Mouse (Mus musculus) lung, embryonic 15.5 days (tissue): Measurements from ENCODE around the gene Zbtb25. TPM values are rescaled to one million over a fixed set of nuclear protein-coding genes. Genes with fewer than 3 reads are reported as not detected.
A peak's percentile ranks its signal among the peaks of the same experiment; 100 is the strongest.

Experiments used
- ATAC-seq: fragments of 200-750 bp; cut with Nextera tagmentation; 2 replicates; pipeline ENCODE4 v1.8.0; 2017; ENCODE audit warnings: moderate number of reproducible peaks, borderline replicate concordance; ENCODE audit not compliant: low FRiP score, low TSS enrichment; ENCODE audit errors: extremely low read depth
- H3K27ac ChIP-seq: fragments of 300-500 bp; sonication (generic); 2 replicates; pipeline ENCODE4 v1.5.1; 2015; ENCODE audit warnings: moderate library complexity, mild to moderate bottlenecking, inconsistent platforms
- H3K27me3 ChIP-seq: fragments of 300-500 bp; sonication (generic); 2 replicates; pipeline ENCODE4 v1.6.1; 2015; ENCODE audit warnings: inconsistent platforms
- H3K36me3 ChIP-seq: fragments of 300-500 bp; sonication (generic); 2 replicates; pipeline ENCODE4 v1.6.1; 2015; ENCODE audit warnings: inconsistent platforms
- H3K4me1 ChIP-seq: fragments of 300-500 bp; sonication (generic); 2 replicates; pipeline ENCODE4 v1.6.1; 2015; ENCODE audit warnings: inconsistent platforms
- H3K4me2 ChIP-seq: fragments of 300-500 bp; sonication (generic); 2 replicates; pipeline ENCODE4 v1.6.1; 2015; ENCODE audit warnings: inconsistent platforms, mild to moderate bottlenecking, moderate library complexity
- H3K4me3 ChIP-seq: fragments of 300-500 bp; sonication (generic); 2 replicates; pipeline ENCODE4 v1.5.1; 2015; ENCODE audit warnings: mild to moderate bottlenecking, inconsistent platforms
- H3K9ac ChIP-seq: fragments of 300-500 bp; sonication (generic); 2 replicates; pipeline ENCODE4 v1.6.1; 2015; ENCODE audit warnings: inconsistent platforms
- H3K9me3 ChIP-seq: fragments of 300-500 bp; sonication (generic); 2 replicates; pipeline ENCODE4 v1.6.1; 2016; ENCODE audit warnings: inconsistent platforms
- WGBS: fragments of 180-500 bp; shearing (Covaris S2); methylation state at CpG from one replicate; pipeline ENCODE4 v1.1.7; 2015; 5-methylcytosine and 5-hydroxymethylcytosine counted together
- polyA plus RNA-seq: library from polyadenylated mRNA; unstranded; fragments of >200 nt; fragmentation: Nextera tagmentation; extraction: Ambion mirVana; gene quantifications from 2 replicates; pipeline ENCODE4 v1.2.1, GENCODE M21; 2015

Gene Zbtb25
- polyA plus RNA-seq, 1 experiment from 2014 or later, result 15.8 TPM

DNA sequence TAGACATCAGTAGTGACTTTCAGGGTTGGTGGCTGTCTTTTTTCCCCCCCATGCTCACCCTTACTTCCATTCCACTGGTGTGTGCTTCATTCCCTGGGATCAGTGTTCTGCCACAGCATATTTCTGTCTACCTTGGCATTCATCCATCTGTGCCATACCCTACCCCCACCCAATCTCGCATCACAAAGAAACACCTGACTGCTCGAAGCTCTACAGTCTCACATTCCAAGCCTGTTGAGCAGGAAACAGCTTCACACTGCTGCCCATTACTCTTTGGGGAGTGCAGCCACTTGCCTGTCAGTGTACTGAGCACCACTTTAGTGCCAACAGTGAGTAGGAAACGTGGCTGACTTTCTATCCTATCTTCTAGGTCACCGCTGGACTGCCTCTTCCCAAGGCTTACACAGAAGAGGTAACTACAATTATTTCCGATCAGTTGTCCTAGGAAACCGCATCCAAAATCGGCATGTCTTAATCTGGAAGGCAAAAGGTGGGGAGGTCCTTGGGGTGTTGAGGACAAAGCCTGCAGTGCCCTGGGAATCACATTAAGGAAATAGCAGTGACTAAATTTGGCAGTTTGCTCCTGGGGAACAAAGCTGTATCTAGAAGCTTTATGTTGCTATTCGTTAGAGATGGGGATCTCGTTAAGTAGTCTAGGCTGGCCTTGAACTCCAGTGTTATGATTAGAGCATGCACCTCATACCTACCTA, 62.4 kb downstream of the Zbtb25 start:
- Histone ChIP-seq H3K27ac (peak overlapping the region; percentile 72), H3K9me3 (no peaks in the 10 kb centered on the region), H3K4me3 (no peak overlapping the region), H3K4me2 (no peak overlapping the region), H3K27me3 (no peaks in the 10 kb centered on the region), H3K9ac (no peak overlapping the region), H3K36me3 (peaks cover 11% of the 10 kb centered on the region), H3K4me1 (peaks cover 31% of the 10 kb centered on the region)
- ATAC-seq, result peak; percentile 54
- 66% methylated on average over 9 of the region's 9 CpGs for WGBS

GRCm38 (mm10) chr12:76305107-76305506, 64.3 kb downstream of the Zbtb25 start:
- Histone ChIP-seq H3K9ac (no peak overlapping the region), H3K4me3 (no peak overlapping the region), H3K4me1 (peaks cover 20% of the 10 kb centered on the region), H3K27ac (no peak overlapping the region), H3K4me2 (no peak overlapping the region), H3K9me3 (no peaks in the 10 kb centered on the region), H3K27me3 (no peaks in the 10 kb centered on the region), H3K36me3 (peaks cover 21% of the 10 kb centered on the region; the same call in 1 of the 2 replicates)
- ATAC-seq, result no peak
- 88% methylated on average over 8 of the region's 8 CpGs for WGBS

DNA sequence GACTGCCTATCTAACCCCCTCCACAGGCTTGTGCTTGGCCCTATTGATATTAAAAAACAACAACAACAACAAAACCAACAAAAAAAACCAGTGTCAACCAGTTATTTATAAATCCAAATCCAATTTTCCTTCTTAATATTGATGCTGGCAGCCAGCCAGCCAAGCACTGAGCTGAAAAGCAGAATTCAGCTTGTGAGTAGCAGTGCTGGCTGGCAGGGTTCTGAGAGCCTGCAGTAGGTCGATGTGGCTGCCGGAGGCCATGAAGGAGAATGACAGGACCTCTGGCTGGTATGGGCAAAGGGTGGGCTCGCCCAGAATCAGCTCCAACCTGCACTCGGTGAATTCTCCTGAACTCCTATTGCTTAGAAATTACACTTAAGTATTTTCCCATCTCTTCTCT, 65.2 kb downstream of the Zbtb25 start:
- Histone ChIP-seq H3K27me3 (no peaks in the 10 kb centered on the region), H3K4me1 (peaks cover 21% of the 10 kb centered on the region), H3K4me2 (no peak overlapping the region), H3K9me3 (no peaks in the 10 kb centered on the region), H3K4me3 (no peak overlapping the region), H3K27ac (no peak overlapping the region), H3K36me3 (peaks cover 21% of the 10 kb centered on the region; the same call in 1 of the 2 replicates), H3K9ac (no peak overlapping the region)
- no peak for ATAC-seq
- WGBS, result 62% methylated on average over 4 of the region's 4 CpGs

GRCm38 (mm10) chr12:76303474-76303873, 65.9 kb downstream of the Zbtb25 start:
- no peak overlapping the region for H3K4me3 ChIP-seq
- no peak for ATAC-seq

DNA sequence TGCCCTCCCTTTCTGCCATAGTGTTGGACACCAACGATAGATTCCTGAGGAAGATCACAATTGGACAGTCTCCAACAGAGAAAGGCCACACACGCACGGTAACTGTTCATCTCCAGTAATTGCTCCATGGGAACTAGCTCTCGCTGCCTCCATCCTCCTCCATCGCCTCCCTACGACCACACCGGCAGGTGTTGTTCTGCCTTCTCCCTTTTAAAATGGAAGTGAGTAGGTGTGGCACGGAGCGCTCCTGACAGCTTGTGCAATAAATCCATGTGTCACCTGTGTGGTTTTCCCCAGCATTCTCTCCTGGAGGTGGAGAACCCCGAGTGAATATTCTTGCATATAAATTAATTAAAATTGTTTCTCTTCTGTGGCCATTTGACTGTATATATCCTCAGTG, 69.0 kb downstream of the Zbtb25 start:
- peaks cover 37% of the 10 kb centered on the region for H3K36me3 ChIP-seq
- H3K4me1 ChIP-seq, result peaks cover 10% of the 10 kb centered on the region
- no peaks in the 10 kb centered on the region for H3K27me3 ChIP-seq
- H3K27ac ChIP-seq, result peak overlapping the region; percentile 77; the same call in 1 of the 2 replicates
- WGBS, result 80% methylated on average over 10 of the region's 10 CpGs
- H3K4me2 ChIP-seq, result no peak overlapping the region
- no peak overlapping the region for H3K9ac ChIP-seq
- H3K4me3 ChIP-seq, result no peak overlapping the region
- no peak for ATAC-seq
- no peaks in the 10 kb centered on the region for H3K9me3 ChIP-seq

More at GRCm38 (mm10) chr12:76303474-76303873, 65.9 kb downstream of the Zbtb25 start:
- no peak overlapping the region for H3K27ac ChIP-seq
- H3K9me3 ChIP-seq, result no peaks in the 10 kb centered on the region
- H3K4me1 ChIP-seq, result peaks cover 28% of the 10 kb centered on the region
- H3K9ac ChIP-seq, result no peak overlapping the region
- peaks cover 21% of the 10 kb centered on the region; the same call in 1 of the 2 replicates for H3K36me3 ChIP-seq
- no peak overlapping the region for H3K4me2 ChIP-seq
- WGBS, result 80% methylated on average over 11 of the region's 11 CpGs
- no peaks in the 10 kb centered on the region for H3K27me3 ChIP-seq

DNA sequence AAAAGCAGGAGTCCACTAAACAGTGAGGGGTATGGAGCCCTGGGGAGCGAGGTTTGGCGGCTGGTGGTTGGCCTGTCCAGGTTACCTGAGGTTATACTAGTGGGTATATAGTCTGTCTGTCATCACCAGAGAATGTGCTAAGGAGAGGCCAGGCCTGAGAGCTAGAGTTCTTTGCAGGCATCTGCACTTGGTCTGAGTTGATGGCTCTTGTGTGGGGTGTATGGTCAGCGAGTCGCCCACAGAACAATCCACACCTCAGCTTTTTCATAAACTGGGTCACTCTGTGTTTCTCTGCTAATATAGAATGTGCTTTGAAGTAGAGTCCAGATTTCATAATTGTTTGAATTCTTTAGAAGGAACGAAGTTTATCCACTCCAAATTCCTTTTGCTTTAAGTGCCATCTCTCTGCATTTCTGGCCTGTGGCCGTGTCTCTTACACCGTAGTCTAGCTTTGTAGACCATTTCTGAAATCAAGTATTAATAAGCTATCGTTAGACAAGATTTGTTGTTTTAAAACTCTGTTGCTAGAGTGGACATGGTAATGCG, 70.0 kb downstream of the Zbtb25 start:
- Histone ChIP-seq H3K4me3 (no peak overlapping the region), H3K4me2 (0 out of 2 replicates have a peak overlapping the region, but pooled peaks have one; percentile 20), H3K27ac (peak overlapping the region; percentile 77), H3K4me1 (peaks cover 10% of the 10 kb centered on the region), H3K36me3 (peaks cover 46% of the 10 kb centered on the region), H3K9ac (no peak overlapping the region), H3K9me3 (no peaks in the 10 kb centered on the region), H3K27me3 (no peaks in the 10 kb centered on the region)
- 56% methylated on average over 9 of the region's 9 CpGs for WGBS
- peak; percentile 77 for ATAC-seq

DNA sequence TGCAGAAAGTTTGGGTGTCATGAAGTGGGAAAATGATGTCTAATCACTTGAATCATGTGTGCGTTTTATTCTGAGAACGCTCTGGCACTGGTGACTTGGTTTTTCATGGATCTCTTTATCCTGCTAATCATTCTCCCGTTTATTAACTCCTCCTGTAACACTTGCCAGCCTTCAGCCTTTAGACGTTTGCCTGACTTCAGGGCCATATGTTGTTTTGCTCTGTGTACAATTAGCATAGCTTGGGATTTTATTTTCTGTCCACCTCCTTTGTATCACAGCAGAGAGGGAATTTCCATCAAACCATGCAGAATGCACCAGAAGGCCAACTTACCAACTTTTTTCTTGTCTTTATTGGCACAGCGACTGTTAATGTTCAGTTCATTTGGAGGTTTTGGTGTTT, 71.6 kb downstream of the Zbtb25 start:
- Histone ChIP-seq H3K4me2 (no peak overlapping the region), H3K9me3 (no peaks in the 10 kb centered on the region), H3K9ac (no peak overlapping the region), H3K27ac (peak overlapping the region; percentile 77), H3K4me1 (peaks cover 10% of the 10 kb centered on the region), H3K36me3 (peaks cover 48% of the 10 kb centered on the region), H3K27me3 (no peaks in the 10 kb centered on the region), H3K4me3 (no peak overlapping the region)
- no peak for ATAC-seq
- WGBS, result 82% methylated on average over 5 of the region's 5 CpGs

Other genes with a start within 250 kb of the Zbtb25 start
- 0.34 TPM in 2 replicates for gene Esr2, start 192.3 kb downstream of the Zbtb25 start, polyA plus RNA-seq
- not detected in 2 replicates for gene Tex21, start 122.9 kb downstream of the Zbtb25 start, polyA plus RNA-seq
- 97.4 and 99.8 TPM in 2 replicates for gene Mthfd1, start 114.3 kb downstream of the Zbtb25 start, polyA plus RNA-seq
- 23.3 and 28.7 TPM in 2 replicates for gene Akap5, start 44.7 kb downstream of the Zbtb25 start, polyA plus RNA-seq
- gene Zbtb1, start 664 bp upstream of the Zbtb25 start, polyA plus RNA-seq, result 9.6 and 10.8 TPM in 2 replicates
- 8.5 and 10.5 TPM in 2 replicates for gene Hspa2, start 34.6 kb upstream of the Zbtb25 start, polyA plus RNA-seq
- 4.9 and 5.0 TPM in 2 replicates for gene Ppp1r36, start 47.9 kb upstream of the Zbtb25 start, polyA plus RNA-seq
- 6.9 and 7.2 TPM in 2 replicates for gene Plekhg3, start 161.3 kb upstream of the Zbtb25 start, polyA plus RNA-seq